Mouse (Mus musculus) heart, postnatal 0 days (tissue): ENCODE results near the gene Gfra1. TPM values are rescaled to one million over a fixed set of nuclear protein-coding genes. Genes with fewer than 3 reads are reported as not detected.
A peak's percentile ranks its signal among the peaks of the same experiment; 100 is the strongest.

Experiments used
- ATAC-seq: fragments of 200-750 bp; cut with Nextera tagmentation; 2 replicates; pipeline ENCODE4 v1.8.0; 2017; ENCODE audit warnings: low read depth, moderate number of reproducible peaks, moderate library complexity; ENCODE audit not compliant: insufficient read depth
- DNase-seq: peaks from one replicate; pipeline ENCODE4 v3.0.0-alpha.2; 2016; ENCODE audit warnings: low spot score
- H3K27ac ChIP-seq: fragments of 300-500 bp; sonication (generic); 2 replicates; pipeline ENCODE4 v1.5.1; 2014; ENCODE audit warnings: low read depth, mild to moderate bottlenecking
- H3K27me3 ChIP-seq: fragments of 300-500 bp; sonication (generic); 2 replicates; pipeline ENCODE4 v1.6.1; 2014; ENCODE audit warnings: low read length, mixed read lengths; ENCODE audit not compliant: control insufficient read depth, insufficient read depth
- H3K36me3 ChIP-seq: fragments of 300-500 bp; sonication (generic); replicated peaks from 2 replicates; pipeline ENCODE4 v1.6.1; 2014; ENCODE audit warnings: low read length, mixed read lengths; ENCODE audit not compliant: control insufficient read depth, insufficient read depth
- H3K4me1 ChIP-seq: fragments of 300-500 bp; sonication (generic); 2 replicates; pipeline ENCODE4 v1.6.1; 2014; ENCODE audit warnings: antibody characterized with exemption; ENCODE audit not compliant: control insufficient read depth, insufficient read depth
- H3K4me2 ChIP-seq: fragments of 300-500 bp; sonication (generic); 2 replicates; pipeline ENCODE4 v1.6.1; 2014; ENCODE audit warnings: low read depth, mild to moderate bottlenecking, low read length, moderate library complexity
- H3K4me3 ChIP-seq: fragments of 300-500 bp; sonication (generic); 2 replicates; pipeline ENCODE4 v1.5.1; 2014; ENCODE audit warnings: low read depth, low read length
- H3K9ac ChIP-seq: fragments of 300-500 bp; sonication (generic); replicated peaks from 2 replicates; pipeline ENCODE4 v1.6.1; 2014; ENCODE audit warnings: low read depth, low read length, mixed read lengths
- H3K9me3 ChIP-seq: fragments of 300-500 bp; sonication (generic); replicated peaks from 2 replicates; pipeline ENCODE4 v1.6.1; 2016; ENCODE audit warnings: low read length; ENCODE audit not compliant: control insufficient read depth
- CTCF ChIP-seq: IDR thresholded peaks from 2 replicates; pipeline ENCODE4 v1.5.1; 2016; ENCODE audit warnings: antibody characterized with exemption, control low read depth, low read depth
- EP300 ChIP-seq: IDR thresholded peaks from 2 replicates; pipeline ENCODE4 v1.6.1; 2016; ENCODE audit warnings: antibody characterized with exemption, low read depth
- WGBS: fragments of 180-500 bp; shearing (Covaris S2); extraction: QIAGEN DNeasy Blood & Tissue Kit; methylation state at CpG from one replicate; pipeline ENCODE4 v1.1.7; 2014; 5-methylcytosine and 5-hydroxymethylcytosine counted together
- polyA plus RNA-seq: library from polyadenylated mRNA; unstranded; fragments of >200 nt; fragmentation: Nextera tagmentation; extraction: Ambion mirVana; gene quantifications from 2 replicates; pipeline ENCODE4 v1.2.1, GENCODE M21; 2015
- total RNA-seq: library from RNA; depleted of rRNA; stranded (reverse); fragments of >200 nt; gene quantifications from 2 replicates; pipeline ENCODE4 v1.2.3, GENCODE M21; 2014; ENCODE audit warnings: low replicate concordance

Gfra1 gene
- total and polyA plus RNA-seq, 2 experiments from 2014 or later = 0.63 to 0.65 TPM

GRCm38 (mm10) chr19:58251095-58251494 lies 204.6 kb downstream of the Gfra1 start:
- peaks cover 18% of the 10 kb centered on the region; the same call in 1 of the 2 replicates for H3K4me1 ChIP-seq
- H3K27me3 ChIP-seq = 0 out of 2 replicates have a peak, but pooled peaks cover 7% of the 10 kb centered on the region
- H3K9ac ChIP-seq = no peak overlapping the region
- H3K4me3 ChIP-seq = no peak overlapping the region
- no peaks in the 10 kb centered on the region for H3K9me3 ChIP-seq
- WGBS = 69% methylated on average over 6 of the region's 6 CpGs
- TF ChIP-seq CTCF = no peak
- TF ChIP-seq EP300 = no peak
- no peak overlapping the region for H3K4me2 ChIP-seq
- ATAC-seq (no peak), DNase-seq (no peak)
- no peaks in the 10 kb centered on the region for H3K36me3 ChIP-seq
- H3K27ac ChIP-seq = no peak overlapping the region

GRCm38 (mm10) chr19:58250237-58250636 lies 205.5 kb downstream of the Gfra1 start:
- no peaks in the 10 kb centered on the region for H3K9me3 ChIP-seq
- DNase-seq (no peak), ATAC-seq (no peak)
- TF ChIP-seq CTCF (no peak), EP300 (no peak)
- WGBS = 81% methylated on average over 8 of the region's 8 CpGs
- no peak overlapping the region for H3K4me2 ChIP-seq
- peaks cover 16% of the 10 kb centered on the region; the same call in 1 of the 2 replicates for H3K4me1 ChIP-seq
- H3K4me3 ChIP-seq = no peak overlapping the region
- no peak overlapping the region for H3K9ac ChIP-seq
- H3K27ac ChIP-seq = no peak overlapping the region
- no peaks in the 10 kb centered on the region for H3K36me3 ChIP-seq
- H3K27me3 ChIP-seq = 0 out of 2 replicates have a peak, but pooled peaks cover 7% of the 10 kb centered on the region

- Histone ChIP-seq H3K4me2 (no peak overlapping the region), H3K4me3 (no peak overlapping the region), H3K27me3 (no peaks in the 10 kb centered on the region), H3K27ac (no peak overlapping the region; the same call in 1 of the 2 replicates), H3K9ac (no peak overlapping the region; the same call in 1 of the 2 replicates), H3K9me3 (no peaks in the 10 kb centered on the region), H3K36me3 (no peaks in the 10 kb centered on the region), H3K4me1 (peaks cover 14% of the 10 kb centered on the region)
- ATAC-seq = no peak
- DNase-seq = no peak
- TF ChIP-seq CTCF = no peak
- TF ChIP-seq EP300 = no peak
- WGBS = 59% methylated on average over 4 of the region's 4 CpGs
Observed at GRCm38 (mm10) chr19:58244148-58244547, 211.6 kb downstream of the Gfra1 start.

GRCm38 (mm10) chr19:58243604-58244003 lies 212.1 kb downstream of the Gfra1 start:
- peaks cover 14% of the 10 kb centered on the region for H3K4me1 ChIP-seq
- H3K4me3 ChIP-seq = no peak overlapping the region
- H3K9ac ChIP-seq = no peak overlapping the region
- peak; percentile 57 for ATAC-seq
- no peak for DNase-seq
- no peak overlapping the region for H3K4me2 ChIP-seq
- TF ChIP-seq CTCF (no peak), EP300 (no peak)
- H3K27me3 ChIP-seq = no peaks in the 10 kb centered on the region
- no peak overlapping the region for H3K27ac ChIP-seq
- WGBS = 31% methylated on average over 1 of the region's 1 CpGs
- no peaks in the 10 kb centered on the region for H3K36me3 ChIP-seq
- no peaks in the 10 kb centered on the region for H3K9me3 ChIP-seq

- Histone ChIP-seq H3K4me1 (peaks cover 3% of the 10 kb centered on the region), H3K9me3 (no peaks in the 10 kb centered on the region), H3K36me3 (no peaks in the 10 kb centered on the region), H3K27me3 (no peaks in the 10 kb centered on the region), H3K27ac (no peak overlapping the region), H3K9ac (no peak overlapping the region), H3K4me2 (no peak overlapping the region), H3K4me3 (no peak overlapping the region)
- DNase-seq = no peak
- no peak for ATAC-seq
- TF ChIP-seq CTCF (no peak), EP300 (no peak)
- 75% methylated on average over 8 of the region's 8 CpGs for WGBS
Observed at GRCm38 (mm10) chr19:58238325-58238724, 217.4 kb downstream of the Gfra1 start.

- H3K4me3 ChIP-seq = no peak overlapping the region
- no peak for ATAC-seq
- H3K4me2 ChIP-seq = no peak overlapping the region
- no peaks in the 10 kb centered on the region for H3K27me3 ChIP-seq
- H3K36me3 ChIP-seq = no peaks in the 10 kb centered on the region
- H3K9ac ChIP-seq = no peak overlapping the region
- H3K4me1 ChIP-seq = no peaks in the 10 kb centered on the region
- WGBS = 80% methylated on average over 9 of the region's 9 CpGs
- TF ChIP-seq CTCF (no peak), EP300 (no peak)
- no peak for DNase-seq
- H3K9me3 ChIP-seq = no peaks in the 10 kb centered on the region
- H3K27ac ChIP-seq = no peak overlapping the region
Observed at GRCm38 (mm10) chr19:58227725-58228124, 228.0 kb downstream of the Gfra1 start.
